Mouse (Mus musculus): ENCODE measurements around the gene Tmem120a. TPM values are rescaled to one million over a fixed set of nuclear protein-coding genes. Genes with fewer than 3 reads are reported as not detected.
A peak's percentile ranks its signal among the peaks of the same experiment; 100 is the strongest.

The Tmem120a gene
- total RNA-seq, 2 experiments from 2014 or later, result 55.5 to 59.9 TPM

- DNase-seq, result no peak
Measured at GRCm38 (mm10) chr5:135709716-135710115, 34.5 kb downstream of the Tmem120a start.

DNA sequence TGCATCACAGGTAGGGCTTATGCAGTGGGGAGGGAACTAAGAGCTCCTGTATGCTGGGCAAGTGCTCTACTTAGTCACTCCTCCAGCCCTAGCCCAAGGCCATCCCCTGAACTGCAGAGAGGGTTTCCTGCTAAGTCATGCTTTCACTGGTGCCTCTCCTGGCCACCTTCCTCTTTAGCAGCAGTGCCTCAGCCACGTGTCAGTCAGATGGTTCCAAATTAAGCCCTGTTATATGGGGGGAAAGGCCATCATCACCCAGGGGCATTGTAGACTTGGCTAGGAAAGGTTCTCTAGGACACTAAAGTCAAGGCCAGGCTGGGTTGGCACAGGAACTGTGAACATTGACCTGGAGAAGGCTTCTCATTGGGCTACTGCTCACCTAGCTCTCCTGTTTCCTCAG lies 36.4 kb downstream of the Tmem120a start:
- peak; percentile 78 to 82 for DNase-seq

- no peak for DNase-seq
Measured at GRCm38 (mm10) chr5:135707039-135707438, 37.2 kb downstream of the Tmem120a start.

GRCm38 (mm10) chr5:135705383-135705782 lies 38.9 kb downstream of the Tmem120a start:
- DNase-seq, result no peak

DNA sequence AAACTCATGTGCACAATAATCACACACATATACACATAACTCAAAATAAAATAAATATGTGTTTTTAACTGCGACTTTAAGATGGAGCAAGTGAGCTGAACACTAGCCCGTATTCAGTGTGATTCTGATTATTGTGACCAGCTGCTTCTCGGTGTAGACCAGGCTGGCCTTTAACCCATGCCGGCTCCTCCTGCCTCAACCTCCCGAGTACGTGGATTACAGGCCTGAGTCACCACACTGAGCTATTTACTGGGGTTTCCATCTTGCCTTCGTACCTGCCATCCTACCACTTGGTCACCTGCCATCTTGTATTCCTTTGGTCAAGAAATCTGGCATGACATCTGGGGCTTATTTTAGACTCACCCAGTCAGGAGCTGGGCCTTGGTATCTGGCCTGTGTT lies 40.8 kb downstream of the Tmem120a start:
- no peak for DNase-seq

DNA sequence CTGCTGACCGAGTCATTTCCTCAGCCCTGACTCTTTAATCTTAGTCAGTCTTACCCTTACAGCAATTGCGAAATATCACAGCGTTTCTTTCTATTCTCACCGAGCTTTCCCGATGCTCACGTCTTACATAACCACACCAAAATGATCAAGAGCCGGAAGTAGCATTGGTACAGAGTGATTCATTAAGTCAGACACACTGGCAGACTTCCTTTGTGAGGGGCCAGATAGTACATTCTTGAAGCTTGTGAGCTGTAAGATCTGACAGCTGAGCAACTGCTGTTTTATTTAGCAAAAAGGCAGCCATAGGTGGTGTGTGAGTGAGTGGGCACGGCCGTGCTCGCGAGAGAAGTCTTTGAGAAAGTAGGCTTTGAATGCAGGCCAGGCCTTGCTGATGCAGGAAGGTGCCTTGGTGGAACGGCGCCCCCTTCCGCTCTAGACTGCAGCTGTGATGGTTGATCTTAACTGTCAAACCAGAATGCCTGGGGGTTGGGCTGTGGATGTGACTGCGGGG lies 41.5 kb downstream of the Tmem120a start:
- DNase-seq, result peak; percentile 49 to 66

GRCm38 (mm10) chr5:135702190-135702589 lies 42.1 kb downstream of the Tmem120a start:
- no peak for DNase-seq

GRCm38 (mm10) chr5:135701601-135702000 lies 42.6 kb downstream of the Tmem120a start:
- no peak for DNase-seq

DNA sequence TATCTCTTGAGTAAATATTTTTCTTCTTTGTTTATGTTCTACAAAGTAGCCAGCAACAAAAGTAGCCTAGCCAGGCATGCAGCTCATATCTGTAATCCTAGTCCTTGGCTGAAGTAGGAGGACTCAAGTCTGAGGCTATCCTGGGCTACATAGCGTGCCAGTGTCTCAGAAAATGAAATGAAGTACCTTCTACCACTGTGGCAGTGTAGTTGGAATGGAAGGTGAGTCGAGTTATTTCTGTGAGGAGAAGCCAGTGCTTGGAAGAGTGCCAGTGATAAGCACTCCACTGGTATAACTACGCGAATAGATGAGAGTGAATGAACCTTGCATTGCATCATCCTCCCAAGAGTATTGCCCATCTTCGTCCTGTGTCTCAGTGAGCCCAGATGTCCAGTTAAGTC lies 46.5 kb downstream of the Tmem120a start:
- DNase-seq, result no peak

DNA sequence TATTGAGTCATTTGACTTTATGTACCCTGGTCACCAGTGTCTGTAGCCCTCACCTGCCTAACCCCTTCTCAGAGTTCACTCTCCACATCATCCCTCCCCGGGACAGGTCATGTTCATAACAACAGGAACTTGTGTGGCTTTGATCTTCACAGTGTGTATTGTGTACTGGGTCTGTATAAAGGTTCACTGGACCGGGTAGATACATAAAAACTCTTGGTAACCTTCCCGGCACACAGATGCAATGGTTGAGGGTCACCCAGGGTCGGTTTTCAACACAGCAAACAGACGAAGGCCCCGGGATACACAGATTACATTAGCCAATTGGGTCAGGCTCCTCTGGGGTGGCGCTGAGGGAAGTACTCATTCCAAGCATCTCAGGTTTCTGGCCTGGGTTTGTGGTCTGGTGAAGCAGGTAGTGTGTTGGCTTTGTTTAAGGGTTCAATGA lies 48.9 kb downstream of the Tmem120a start:
- no peak for DNase-seq

DNA sequence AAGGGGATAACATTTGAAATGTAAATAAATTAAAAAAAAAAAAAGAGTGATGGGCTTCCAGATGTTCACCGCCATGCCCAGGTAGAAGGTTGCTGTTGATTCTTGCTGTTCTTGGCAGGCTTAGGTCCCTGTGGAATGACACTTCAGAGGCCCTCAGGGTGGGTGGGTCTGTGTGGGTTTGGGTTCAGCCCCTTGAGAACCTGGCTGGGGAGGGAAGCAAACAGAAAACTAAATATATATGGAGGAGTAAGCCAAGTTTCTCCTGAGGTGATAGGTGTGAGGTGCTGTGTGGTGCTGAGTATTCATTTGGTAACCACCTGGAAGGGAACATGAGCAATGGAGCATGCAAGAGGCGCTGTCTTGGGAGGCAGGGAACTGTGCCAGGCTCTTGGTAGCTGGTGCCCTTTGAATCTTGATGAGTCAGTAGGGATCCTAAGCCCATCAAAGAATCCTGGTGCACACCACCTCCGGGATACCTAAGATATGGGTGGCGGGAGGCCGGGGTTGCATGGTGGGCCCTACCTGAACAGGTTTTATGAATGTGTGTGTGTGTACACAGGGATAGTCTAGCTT lies 50.9 kb downstream of the Tmem120a start:
- DNase-seq, result peak; percentile 64 to 68

- DNase-seq, result no peak
Measured at GRCm38 (mm10) chr5:135691266-135691665, 53.0 kb downstream of the Tmem120a start.

GRCm38 (mm10) chr5:135690401-135690800 lies 53.8 kb downstream of the Tmem120a start:
- no peak for DNase-seq

Small RNA genes within 50 kb of the gene (microRNA-seq; reads per million reads assigned to microRNA genes)
- gene Mir7034, result not detected

Other genes with a start within 250 kb of the Tmem120a start
- 10 to 100 TPM; 20.0 to 28.0 TPM for gene Hip1, start 199.3 kb downstream of the Tmem120a start, total RNA-seq (2021)
- gene Ccl26, start 180.9 kb downstream of the Tmem120a start, total RNA-seq (2021), result not detected
- under 1 TPM; 0.73 to 0.82 TPM for gene Ccl24, start 171.4 kb downstream of the Tmem120a start, total RNA-seq (2021)
- 10 to 100 TPM; 46.9 to 48.8 TPM for gene Rhbdd2, start 111.8 kb downstream of the Tmem120a start, total RNA-seq (2021)
- 100 to 1,000 TPM; 300 to 324 TPM for gene Por, start 74.4 kb downstream of the Tmem120a start, total RNA-seq (2021)
- under 1 TPM; 0.33 to 0.83 TPM for gene Styxl1, start 33.9 kb upstream of the Tmem120a start, total RNA-seq (2021)
- 100 to 1,000 TPM; 489 to 545 TPM for gene Mdh2, start 34.0 kb upstream of the Tmem120a start, total RNA-seq (2021)
- gene Srrm3, start 62.4 kb upstream of the Tmem120a start, total RNA-seq (2021), result 1 to 10 TPM; 1.6 to 3.4 TPM
- 100 to 1,000 TPM in 1 of 2 experiments, 10 to 100 TPM in 1; 85.2 to 330 TPM for gene Hspb1, start 143.5 kb upstream of the Tmem120a start, total RNA-seq (2021)
- 100 to 1,000 TPM; 499 to 690 TPM for gene Ywhag, start 190.2 kb upstream of the Tmem120a start, total RNA-seq (2021)
- 1 to 10 TPM; 2.3 to 3.3 TPM for gene Ssc4d, start 230.1 kb upstream of the Tmem120a start, total RNA-seq (2021)
- gene Zp3, start 235.7 kb upstream of the Tmem120a start, total RNA-seq (2021), result not detected

Data from adrenal gland, postnatal 36 days (tissue).